Mouse (Mus musculus): ENCODE results near the gene Tmub2.

Tmub2 gene

DNA sequence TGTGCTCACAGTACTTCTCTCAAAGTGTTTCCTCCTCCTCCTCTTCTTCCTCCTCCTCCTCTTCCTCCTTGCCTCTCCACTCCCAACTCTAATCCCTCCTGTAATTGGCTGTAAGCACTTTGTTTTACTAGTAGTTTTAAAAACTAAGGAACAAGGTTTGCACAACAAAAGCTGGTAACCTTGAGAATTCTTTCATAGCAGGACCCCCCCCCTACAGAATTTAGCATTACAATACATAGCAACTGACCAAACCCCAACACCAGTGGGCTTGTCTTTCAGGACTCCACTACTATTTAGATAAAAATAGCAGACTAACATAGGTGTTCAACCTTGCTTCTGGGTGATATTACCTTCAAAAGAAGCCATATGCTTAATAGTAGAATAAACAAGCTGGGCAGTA lies 44.8 kb downstream of the Tmub2 start:
- no peak for DNase-seq

DNA sequence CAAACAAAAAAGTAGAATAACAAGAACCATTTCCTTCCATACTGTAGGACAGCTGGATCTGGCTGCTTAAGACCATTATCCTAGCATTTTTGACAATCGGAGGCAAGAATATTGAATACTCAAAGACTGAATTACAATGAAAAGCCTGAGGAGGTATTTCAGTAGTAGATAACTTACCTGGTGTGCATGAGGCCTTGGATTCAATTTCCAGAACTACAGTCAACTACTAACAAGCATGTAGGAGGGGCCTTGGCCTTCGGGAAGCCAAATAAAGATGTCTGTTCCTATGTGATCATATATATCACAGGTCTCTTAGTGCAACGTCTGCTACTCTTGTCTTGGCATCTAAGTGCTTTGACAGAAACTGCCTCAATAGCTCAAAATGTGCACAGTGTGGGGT lies 45.3 kb downstream of the Tmub2 start:
- DNase-seq: no peak

DNA sequence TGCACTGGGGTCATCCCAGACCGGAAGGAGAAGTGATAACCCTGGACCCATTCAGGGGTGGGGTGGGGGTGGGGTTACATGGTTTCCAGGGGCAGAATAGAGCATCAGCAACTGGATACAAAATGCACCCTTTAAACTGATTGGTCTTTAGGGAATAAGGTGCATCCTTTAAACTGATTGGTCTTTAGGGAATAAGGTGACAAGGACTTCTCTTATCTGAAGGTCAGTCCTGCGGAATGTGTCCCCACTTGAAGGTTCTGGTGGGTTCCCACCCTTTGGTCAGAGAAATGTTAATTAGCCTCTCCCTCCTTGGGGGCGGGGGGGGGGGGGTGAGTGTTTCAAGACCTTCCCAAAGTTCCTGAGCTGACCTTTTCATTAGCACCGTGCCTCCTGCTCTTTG lies 47.1 kb downstream of the Tmub2 start:
- no peak for DNase-seq

DNA sequence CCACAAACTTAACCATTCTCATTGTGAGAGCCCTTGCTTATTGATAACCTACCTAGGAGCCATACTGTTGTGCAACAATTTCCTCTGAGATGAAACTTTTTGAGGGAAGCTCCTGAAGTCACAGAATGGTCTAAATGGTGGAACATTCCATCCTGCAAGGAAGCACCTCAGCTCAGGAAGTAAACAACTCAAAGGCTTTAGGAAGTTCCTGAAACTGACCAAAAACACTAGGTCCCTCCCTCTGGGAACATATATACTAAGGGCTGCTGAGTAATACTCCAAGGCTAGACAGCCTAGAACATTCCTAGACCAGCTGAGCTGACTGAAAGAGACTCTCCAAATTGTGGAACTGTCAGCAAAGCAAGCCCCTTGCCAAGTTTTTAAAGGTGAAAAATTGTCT lies 48.3 kb downstream of the Tmub2 start:
- no peak for DNase-seq

DNA sequence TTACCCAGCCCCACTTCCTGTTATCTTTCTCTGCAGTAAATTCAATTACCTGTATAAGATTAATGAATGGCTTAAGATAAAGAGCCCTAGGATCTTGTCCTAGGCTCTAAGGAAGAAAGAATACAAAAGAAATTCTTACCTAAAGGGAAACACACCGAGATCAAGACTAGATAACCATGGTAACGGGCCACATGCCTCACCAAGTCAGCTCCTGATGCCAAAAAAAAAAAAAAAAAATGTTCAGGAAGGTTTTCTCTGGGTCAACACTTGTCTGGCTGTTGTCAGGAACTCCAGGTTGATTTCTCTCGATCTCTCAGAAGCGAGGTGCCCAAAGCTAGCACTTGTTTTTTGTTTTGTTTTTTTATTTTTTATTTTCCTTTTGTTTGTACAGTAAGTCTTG lies 49.3 kb downstream of the Tmub2 start:
- DNase-seq: no peak

DNA sequence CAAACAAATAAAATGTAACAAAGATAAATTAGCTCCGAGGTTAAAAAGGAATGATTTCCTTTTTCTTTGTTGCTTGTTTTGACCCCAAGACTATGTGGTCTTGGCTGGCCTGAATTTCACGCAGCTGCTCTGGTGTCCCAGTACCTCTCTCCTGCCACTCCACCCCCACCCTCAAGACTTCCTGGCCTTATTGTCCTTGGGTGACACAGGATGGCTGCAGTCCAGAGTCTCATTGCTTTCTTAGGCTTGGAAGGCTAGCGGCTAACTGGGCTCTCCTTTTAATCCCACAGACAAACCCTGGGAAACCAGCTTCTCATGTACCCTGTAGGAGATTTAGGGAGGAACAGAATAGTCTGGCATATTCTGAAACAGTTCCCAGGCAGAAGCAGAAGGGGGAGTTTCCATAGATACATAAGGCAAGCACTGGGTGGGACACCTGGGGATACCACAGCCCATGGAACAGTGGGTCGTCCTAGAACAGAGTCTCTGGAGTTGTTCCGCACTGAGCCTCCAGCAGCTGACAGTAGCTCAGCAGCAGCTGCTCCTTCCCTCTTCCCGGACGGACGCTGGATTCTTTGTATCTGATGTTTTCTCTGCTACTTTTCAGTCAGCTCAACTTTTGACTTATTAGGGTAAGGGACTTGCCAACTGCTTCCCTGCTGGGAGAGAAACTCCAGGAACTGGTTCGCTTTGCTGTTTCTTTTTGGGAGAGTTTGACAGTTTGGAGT lies 50.4 kb downstream of the Tmub2 start:
- no peak for DNase-seq

DNA sequence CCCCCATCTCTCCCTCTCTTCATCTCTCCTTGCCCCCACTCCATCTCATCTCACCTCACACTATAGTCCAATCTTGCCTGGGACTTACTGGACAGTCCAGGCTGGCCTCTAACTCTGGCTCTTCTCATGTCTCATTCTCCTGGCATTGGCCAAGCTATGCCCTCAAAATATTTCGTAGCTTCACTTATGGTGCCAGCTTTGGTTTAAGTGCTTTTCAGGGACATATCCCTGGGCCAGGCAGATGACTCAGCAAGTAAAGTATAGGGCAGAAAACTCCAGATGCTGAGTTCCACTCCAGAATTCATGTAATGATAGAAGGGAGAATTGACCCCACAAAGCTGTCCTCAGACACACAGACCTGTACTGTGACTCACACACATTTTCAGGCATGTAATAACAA lies 51.5 kb downstream of the Tmub2 start:
- DNase-seq: no peak

DNA sequence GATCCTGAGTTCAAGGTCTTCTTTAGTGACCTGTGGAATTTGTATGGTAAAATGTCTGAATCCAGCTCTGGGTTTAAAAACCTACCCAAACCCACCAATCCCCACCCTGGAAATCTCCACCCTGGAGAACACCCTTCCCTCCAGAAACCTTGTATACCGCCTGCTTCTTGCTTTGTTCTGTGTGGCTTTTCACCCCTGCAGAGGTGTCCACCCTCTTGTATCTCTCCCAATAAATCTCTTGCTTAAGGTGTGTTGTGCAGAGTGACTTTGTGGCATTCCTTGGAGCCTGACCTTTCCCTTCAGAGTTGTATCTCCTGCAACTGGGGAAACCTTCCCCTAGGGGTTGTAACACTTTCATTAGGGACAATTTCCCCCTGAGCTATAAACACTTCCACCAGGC lies 53.2 kb downstream of the Tmub2 start:
- no peak for DNase-seq

DNA sequence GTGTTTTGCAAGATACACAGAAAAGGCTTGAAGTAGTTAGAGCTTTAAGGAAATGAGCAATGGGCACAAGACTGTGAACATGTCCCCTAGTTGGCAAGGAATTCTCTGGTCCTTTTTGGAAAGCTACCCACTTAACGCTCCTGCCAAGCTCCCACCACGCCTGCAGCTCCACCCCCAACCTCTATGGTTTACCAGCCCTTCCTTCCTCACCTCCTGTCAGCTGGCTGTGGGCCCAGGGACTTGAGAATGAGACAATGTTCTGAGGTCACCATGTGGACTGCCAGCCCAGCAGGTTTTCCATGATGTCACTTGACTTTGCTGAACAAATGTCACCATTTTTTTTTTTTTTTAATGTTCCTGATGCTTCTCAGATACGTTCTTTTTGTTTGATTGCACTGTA lies 53.8 kb downstream of the Tmub2 start:
- peak; percentile 98 for DNase-seq

Measured in cerebellum, adult 9-11 months (tissue).